8 mouse cellular contexts compared by ENCODE assay signal in the genomic region with DNA sequence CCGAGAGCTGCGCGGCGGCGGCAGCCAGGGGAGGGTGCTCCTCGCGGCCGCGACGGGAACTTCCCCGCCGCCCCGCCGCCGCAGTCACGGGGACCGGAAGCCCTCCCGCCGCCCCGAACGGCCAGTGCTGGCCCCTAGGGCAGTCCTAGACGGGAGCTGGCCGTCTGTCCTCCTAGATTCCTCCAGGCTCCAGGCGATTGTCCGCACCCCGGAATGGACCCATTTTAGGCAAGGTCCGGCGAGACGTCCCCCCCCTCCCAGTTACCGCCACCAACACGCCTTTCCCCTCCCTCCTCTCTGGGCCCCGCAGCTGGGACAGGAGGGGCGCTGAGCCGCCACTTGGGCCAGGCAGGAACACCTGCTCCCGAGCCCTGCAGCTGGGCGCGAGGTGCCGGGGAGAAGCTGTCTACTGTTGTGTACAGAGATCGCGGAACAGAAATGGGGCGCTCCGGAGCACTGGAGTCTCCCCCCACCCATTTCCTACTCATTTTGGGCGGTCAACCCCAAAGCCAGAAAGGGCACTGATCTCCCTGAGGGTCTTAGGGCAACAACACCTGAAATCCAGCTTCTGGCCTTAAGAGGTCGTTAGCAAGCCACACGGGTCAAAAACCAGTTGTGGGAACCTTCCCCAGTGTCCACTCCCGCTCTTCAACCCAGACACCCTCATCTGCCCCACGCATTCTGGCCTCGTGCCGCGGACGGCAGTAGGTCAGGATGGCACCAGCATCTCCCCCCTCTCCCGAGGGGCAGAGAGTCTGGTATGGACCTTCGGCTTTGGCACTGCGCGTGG.
DNase-seq lines count a peak whose midpoint lies in the region; ATAC-seq and TF ChIP-seq lines count a peak whose summit lies in the region.

No protein-coding gene starts in this region.

- peak overlapping the region; percentile 88 for H3K4me2 ChIP-seq in embryonic facial prominence, embryonic 14.5 days (ENCODE audit: low read depth, low read length)
- H3K4me2 ChIP-seq in heart, embryonic 13.5 days: peak overlapping the region; percentile 85
- H3K4me2 ChIP-seq in kidney, postnatal 0 days (ENCODE audit: low read length): peak overlapping the region; percentile 76

- H3K9ac ChIP-seq in embryonic facial prominence, embryonic 14.5 days (ENCODE audit: low read depth, low read length): peak overlapping the region; percentile 66
- H3K9ac ChIP-seq in heart, embryonic 13.5 days: peak overlapping the region; percentile 87
- H3K9ac ChIP-seq in kidney, postnatal 0 days (ENCODE audit: low read depth, low read length): peak overlapping the region; percentile 69

- no peak for ATAC-seq in embryonic facial prominence, embryonic 14.5 days (ENCODE audit: low read depth)
- no peak for ATAC-seq in heart, embryonic 13.5 days (ENCODE audit: extremely low read depth, insufficient number of reproducible peaks, low FRiP score, low TSS enrichment)
- peak; percentile 11 for ATAC-seq in kidney, postnatal 0 days (replicated peaks; ENCODE audit: low FRiP score, low read depth)

- H3K4me1 ChIP-seq in embryonic facial prominence, embryonic 14.5 days (ENCODE audit: control insufficient read depth, insufficient read depth, low read length): peaks cover 10% of the 10 kb centered on the region; the same call in 1 of the 2 replicates
- H3K4me1 ChIP-seq in heart, embryonic 13.5 days: peaks cover 56% of the 10 kb centered on the region
- H3K4me1 ChIP-seq in kidney, postnatal 0 days (replicated peaks; ENCODE audit: insufficient read depth, low read length): peaks cover 15% of the 10 kb centered on the region; the same call in 1 of the 2 replicates

- peak overlapping the region; percentile 81; the same call in 1 of the 2 replicates for H3K27ac ChIP-seq in embryonic facial prominence, embryonic 14.5 days (replicated peaks; ENCODE audit: low read depth, low read length)
- peak overlapping the region; percentile 95 for H3K27ac ChIP-seq in heart, embryonic 13.5 days (replicated peaks)
- peak overlapping the region; percentile 93 for H3K27ac ChIP-seq in kidney, postnatal 0 days

- H3K4me3 ChIP-seq in embryonic facial prominence, embryonic 14.5 days (ENCODE audit: low read depth, low read length): peak overlapping the region; percentile 48
- H3K4me3 ChIP-seq in heart, embryonic 13.5 days: peak overlapping the region; percentile 63
- peak overlapping the region; percentile 45 for H3K4me3 ChIP-seq in kidney, postnatal 0 days (replicated peaks; ENCODE audit: low read depth, low read length)

- 14% methylated on average over 20 of the region's 55 CpGs for WGBS in embryonic facial prominence, embryonic 14.5 days
- WGBS in heart, embryonic 13.5 days: under 1% methylated on average over 46 of the region's 55 CpGs
- WGBS in kidney, postnatal 0 days: 7% methylated on average over 36 of the region's 55 CpGs

- H3K9me3 ChIP-seq in embryonic facial prominence, embryonic 14.5 days (ENCODE audit: control insufficient read depth, low read length): no peaks in the 10 kb centered on the region
- H3K9me3 ChIP-seq in heart, embryonic 13.5 days: no peaks in the 10 kb centered on the region
- H3K9me3 ChIP-seq in kidney, postnatal 0 days (replicated peaks; ENCODE audit: low read length): no peaks in the 10 kb centered on the region

- peaks cover 91% of the 10 kb centered on the region for H3K27me3 ChIP-seq in embryonic facial prominence, embryonic 14.5 days (replicated peaks; ENCODE audit: control insufficient read depth, insufficient read depth, low read length)
- H3K27me3 ChIP-seq in heart, embryonic 13.5 days (replicated peaks): peaks cover 98% of the 10 kb centered on the region
- peaks cover 9% of the 10 kb centered on the region; the same call in 1 of the 2 replicates for H3K27me3 ChIP-seq in kidney, postnatal 0 days (ENCODE audit: insufficient read depth, low read length)

- H3K36me3 ChIP-seq in embryonic facial prominence, embryonic 14.5 days (ENCODE audit: control insufficient read depth, insufficient read depth, low read length): no peaks in the 10 kb centered on the region
- no peaks in the 10 kb centered on the region for H3K36me3 ChIP-seq in heart, embryonic 13.5 days
- H3K36me3 ChIP-seq in kidney, postnatal 0 days (ENCODE audit: insufficient read depth, low read length): no peaks in the 10 kb centered on the region

- peak; percentile 22; the same call in 1 of the 2 replicates for TF ChIP-seq CTCF in kidney, postnatal 0 days (IDR thresholded peaks at IDR 0.05; ENCODE audit: low read depth)

- DNase-seq in B cell, adult 2 months: peak; percentile 54 to 58
- peak; percentile 73 for DNase-seq in MN1 (ENCODE audit: low spot score)
- no peak for DNase-seq in embryonic facial prominence, embryonic 14.5 days (ENCODE audit: low spot score)
- DNase-seq in kidney, postnatal 0 days (ENCODE audit: low spot score): no peak
- DNase-seq in lung, postnatal 10 days: peak; percentile 67
- DNase-seq in right cerebral cortex, postnatal 25 days: peak; percentile 58
- no peak for DNase-seq in ovary, postnatal 10 days (ENCODE audit: low spot score)

Comparison
In these comparisons a context has a peak if more than half of its experiments do, and no peak if none do; other contexts are left out.
1. DNase-seq: peak in B cell, adult 2 months (2 of 2), MN1 (single experiment), lung, postnatal 10 days (single experiment) and right cerebral cortex, postnatal 25 days (single experiment); none in embryonic facial prominence, embryonic 14.5 days (single experiment), kidney, postnatal 0 days (single experiment) and ovary, postnatal 10 days (single experiment).
2. Peak in every context shown above with its lines, with median percentiles within 50 percentile points of each other: H3K27ac ChIP-seq, H3K4me2 ChIP-seq, H3K4me3 ChIP-seq and H3K9ac ChIP-seq.